Mouse (Mus musculus): ENCODE results near the gene Btbd35f7. TPM values are rescaled to one million over a fixed set of nuclear protein-coding genes. Genes with fewer than 3 reads are reported as not detected.
"Not testable (repeated sequence)": the region's sequence is repeated elsewhere in the genome, so short reads cannot be mapped to it uniquely, and the experiment has no call there.

Gene Btbd35f7
- not detected in 2 replicates for polyA plus RNA-seq (2015; fragmentation: Nextera tagmentation; extraction: Ambion mirVana)

- not testable (repeated sequence) for H3K27me3 ChIP-seq (replicated peaks); H3K4me2 ChIP-seq; H3K27ac ChIP-seq; H3K4me3 ChIP-seq (replicated peaks); H3K9ac ChIP-seq; H3K9me3 ChIP-seq; H3K4me1 ChIP-seq; H3K36me3 ChIP-seq; ATAC-seq (ENCODE audit: insufficient read depth, low FRiP score, low read depth)
- WGBS, result no CpG with 5 or more reads among the region's 2 CpGs
Observed at GRCm38 (mm10) chrX:5668767-5669166, at the start of gene Btbd35f7. TSS of gene Btbd35f7 (plus strand) at chrX:5669067.

Other genes with a start within 250 kb of the Btbd35f7 start
- not detected in 2 replicates for gene Mycs, start 199.8 kb upstream of the Btbd35f7 start, polyA plus RNA-seq (2015; fragmentation: Nextera tagmentation; extraction: Ambion mirVana)

Data from stomach, embryonic 15.5 days (tissue).